Comparison of ENCODE assay signal across 18 mouse cellular contexts in the genomic region with DNA sequence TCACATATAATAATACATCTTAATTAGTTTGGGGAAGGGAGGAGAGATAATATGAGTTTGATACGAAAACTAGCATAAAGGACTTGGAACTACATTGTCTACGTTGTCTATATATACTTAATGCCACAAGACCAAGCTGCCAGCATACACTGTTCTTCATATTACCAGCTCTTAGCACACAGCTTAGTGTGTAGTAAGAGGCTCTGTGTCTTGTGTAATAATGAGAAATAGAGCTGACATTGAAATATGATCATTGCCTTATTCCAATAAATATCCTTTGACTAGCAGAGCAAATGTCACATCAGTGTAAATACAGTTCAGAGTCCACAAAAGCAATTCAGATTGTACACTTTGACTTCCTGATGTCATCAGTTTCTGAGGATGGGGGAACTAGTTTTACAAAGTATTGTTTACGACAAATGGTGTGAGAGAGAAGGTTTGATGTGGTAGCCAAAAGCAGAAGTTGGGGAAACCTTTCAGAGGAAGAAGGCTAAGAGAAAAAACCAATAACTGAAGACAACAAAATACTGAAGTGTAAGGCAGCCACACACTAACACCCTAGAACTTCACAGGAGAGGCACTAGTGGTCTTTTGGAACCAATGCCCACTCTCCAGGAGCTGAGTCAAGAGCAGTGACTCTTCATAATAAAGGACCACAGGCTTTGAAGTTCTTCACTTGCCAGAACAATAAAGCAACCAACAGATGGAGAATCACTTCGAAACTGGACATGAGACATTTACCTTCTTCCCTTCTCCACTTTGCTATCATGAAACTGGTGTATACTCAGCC. TPM values are rescaled to one million over a fixed set of nuclear protein-coding genes. Genes with fewer than 3 reads are reported as not detected.
DNase-seq lines count a peak whose midpoint lies in the region; ATAC-seq and TF ChIP-seq lines count a peak whose summit lies in the region.
"Had no signal": no experiment of that assay in that cellular context is flagged by ENCODE, and none has a peak within 500 bp of the region (broad histone marks: within the 10 kb centered on the region; RNA-seq: fewer than 3 reads in every experiment).

No protein-coding gene starts in this region.

- H3K4me1 ChIP-seq in intestine, postnatal 0 days (replicated peaks; ENCODE audit: control insufficient read depth, insufficient read depth, low read length): no peaks in the 10 kb centered on the region
- no peaks in the 10 kb centered on the region for H3K4me1 ChIP-seq in forebrain, embryonic 16.5 days (replicated peaks; ENCODE audit: control insufficient read depth, insufficient read depth, low read length)
- H3K4me1 ChIP-seq: hindbrain, embryonic 12.5 days; liver, embryonic 13.5 days; midbrain, embryonic 15.5 days; neural tube, embryonic 13.5 days had no signal

- H3K27ac ChIP-seq in intestine, postnatal 0 days (ENCODE audit: low read depth, low read length): no peak overlapping the region
- no peak overlapping the region for H3K27ac ChIP-seq in forebrain, embryonic 16.5 days (ENCODE audit: low read length)
- H3K27ac ChIP-seq: hindbrain, embryonic 12.5 days; liver, embryonic 13.5 days; macrophage; midbrain, embryonic 15.5 days; neural tube, embryonic 13.5 days had no signal

- H3K9ac ChIP-seq in intestine, postnatal 0 days (ENCODE audit: low read depth, low read length): no peak overlapping the region
- H3K9ac ChIP-seq in forebrain, embryonic 16.5 days (replicated peaks; ENCODE audit: low read depth, low read length): no peak overlapping the region
- H3K9ac ChIP-seq: hindbrain, embryonic 12.5 days; liver, embryonic 13.5 days; midbrain, embryonic 15.5 days; neural tube, embryonic 13.5 days had no signal

- H3K27me3 ChIP-seq in intestine, postnatal 0 days (replicated peaks; ENCODE audit: control insufficient read depth, insufficient read depth, low read length): no peaks in the 10 kb centered on the region
- no peaks in the 10 kb centered on the region for H3K27me3 ChIP-seq in forebrain, embryonic 16.5 days (replicated peaks; ENCODE audit: control insufficient read depth, insufficient read depth, low read length)
- H3K27me3 ChIP-seq: hindbrain, embryonic 12.5 days; liver, embryonic 13.5 days; midbrain, embryonic 15.5 days; neural tube, embryonic 13.5 days had no signal

- TF ChIP-seq CTCF in intestine, postnatal 0 days (IDR thresholded peaks at IDR 0.05; ENCODE audit: low read depth): no peak

- ATAC-seq in activated CD4-positive, CD25-positive, alpha-beta regulatory T cell, adult 4 months: peak; percentile 38
- peak; percentile 82 for ATAC-seq in intestine, postnatal 0 days
- no peak for ATAC-seq in forebrain, embryonic 16.5 days
- ATAC-seq: midbrain, embryonic 15.5 days had no signal

- peak; percentile 45 for DNase-seq in thymus, postnatal 0 days (ENCODE audit: low spot score)
- DNase-seq in thymus, postnatal 10 days (ENCODE audit: low spot score in 2 of 2): no peak
- DNase-seq in urinary bladder, postnatal 14 days (ENCODE audit: low spot score): no peak
- DNase-seq in gastrocnemius, adult 8-10 months (ENCODE audit: low spot score in 2 of 2): no peak
- DNase-seq: cerebellum, adult 2 months; gastrocnemius, postnatal 36 days; kidney, adult 9 months; liver, embryonic 13.5 days; retina, postnatal 1 day; thymus, adult 18-20 months had no signal

- no peaks in the 10 kb centered on the region for H3K36me3 ChIP-seq in intestine, postnatal 0 days (ENCODE audit: control insufficient read depth, insufficient read depth)
- no peaks in the 10 kb centered on the region for H3K36me3 ChIP-seq in forebrain, embryonic 16.5 days (ENCODE audit: control insufficient read depth, insufficient read depth)
- H3K36me3 ChIP-seq: G1E; hindbrain, embryonic 12.5 days; liver, embryonic 13.5 days; midbrain, embryonic 15.5 days; neural tube, embryonic 13.5 days had no signal

- no peak overlapping the region for H3K4me3 ChIP-seq in intestine, postnatal 0 days (ENCODE audit: low read depth, low read length)
- H3K4me3 ChIP-seq in forebrain, embryonic 16.5 days (replicated peaks; ENCODE audit: low read length): no peak overlapping the region
- H3K4me3 ChIP-seq: hindbrain, embryonic 12.5 days; liver, embryonic 13.5 days; midbrain, embryonic 15.5 days; neural tube, embryonic 13.5 days had no signal

- no peak overlapping the region for H3K4me2 ChIP-seq in intestine, postnatal 0 days (replicated peaks; ENCODE audit: low read depth)
- H3K4me2 ChIP-seq in forebrain, embryonic 16.5 days (ENCODE audit: low read length): no peak overlapping the region
- H3K4me2 ChIP-seq: hindbrain, embryonic 12.5 days; liver, embryonic 13.5 days; midbrain, embryonic 15.5 days; neural tube, embryonic 13.5 days had no signal

- H3K9me3 ChIP-seq in intestine, postnatal 0 days (ENCODE audit: control insufficient read depth): no peaks in the 10 kb centered on the region
- H3K9me3 ChIP-seq in forebrain, embryonic 16.5 days (ENCODE audit: control insufficient read depth, low read length): no peaks in the 10 kb centered on the region
- H3K9me3 ChIP-seq: G1E; hindbrain, embryonic 12.5 days; liver, embryonic 13.5 days; midbrain, embryonic 15.5 days; neural tube, embryonic 13.5 days had no signal

- WGBS in intestine, postnatal 0 days: 72% methylated on average over 4 of the region's 4 CpGs
- 82% methylated on average over 4 of the region's 4 CpGs for WGBS in forebrain, embryonic 16.5 days

RNA-seq across cellular contexts. Expression of a gene that starts 35.2 kb away (rescaled TPM):
- polyA plus RNA-seq in thymus, postnatal 0 days (2015; fragmentation: Nextera tagmentation; extraction: Ambion mirVana): 36.8 and 38.6 TPM in 2 replicates
- polyA plus RNA-seq in activated CD4-positive, CD25-positive, alpha-beta regulatory T cell, adult 4 months (2017; shearing (Covaris generic)): 100 to 1,000 TPM; 147 to 156 TPM
- polyA plus RNA-seq in intestine, postnatal 0 days (2015; fragmentation: Nextera tagmentation; extraction: Ambion mirVana): 0.38 and 0.77 TPM in 2 replicates
- polyA plus RNA-seq in forebrain, embryonic 16.5 days (2015; fragmentation: Nextera tagmentation; extraction: Ambion mirVana): 0.46 and 0.78 TPM in 2 replicates
- not detected for total RNA-seq in gastrocnemius, adult 8-10 months (2022)
- polyA plus RNA-seq: G1E had no signal

Comparison
In these comparisons a context has a peak if more than half of its experiments do, and no peak if none do; other contexts are left out.
1. RNA of a gene that starts 35.2 kb away (polyA plus RNA-seq): 147 to 156 TPM in activated CD4-positive, CD25-positive, alpha-beta regulatory T cell, adult 4 months and 36.8 to 38.6 TPM in thymus, postnatal 0 days; 0.46 to 0.78 TPM in forebrain, embryonic 16.5 days and 0.38 to 0.77 TPM in intestine, postnatal 0 days; every median in the first group is over 10 times any median in the second.